Mouse (Mus musculus): Measurements from ENCODE around the gene Arhgap9. TPM values are rescaled to one million over a fixed set of nuclear protein-coding genes. Genes with fewer than 3 reads are reported as not detected.

The Arhgap9 gene
- 3.0 and 3.1 TPM in 2 replicates for polyA plus RNA-seq (2014; fragmentation: Nextera tagmentation; extraction: Ambion mirVana)

DNA sequence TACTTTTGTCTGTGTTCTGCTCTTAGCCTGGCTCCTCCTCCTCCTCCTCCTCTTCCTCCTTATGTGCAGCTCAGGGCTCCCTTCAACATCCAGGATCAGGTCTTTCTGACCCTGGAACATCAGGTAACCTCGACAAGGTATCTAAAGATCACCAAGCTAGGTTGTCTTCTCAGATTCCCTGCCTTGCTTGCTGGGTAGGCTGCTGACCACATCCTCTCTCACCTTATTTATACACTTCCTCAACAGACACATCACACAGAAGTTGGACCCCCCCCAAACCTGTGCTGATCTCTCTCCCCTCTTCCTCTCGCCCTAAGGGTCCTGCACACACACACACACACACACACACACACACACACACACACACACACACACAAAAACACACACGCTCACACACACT is at the start of gene Arhgap9:
Gene Arhgap9 (plus strand): TSS at position 344 of the 400 bp plus-strand sequence.
- ATAC-seq (ENCODE audit: low FRiP score, low TSS enrichment), result no peak
- no peak within 1 kb of the TSS for H3K27ac ChIP-seq (ENCODE audit: low read depth, low read length)
- H3K9me3 ChIP-seq (ENCODE audit: control insufficient read depth, low read length), result no peaks in the 10 kb centered on the region
- H3K36me3 ChIP-seq (ENCODE audit: control insufficient read depth, insufficient read depth, low read length), result no peaks in the 10 kb centered on the region
- H3K4me3 ChIP-seq (ENCODE audit: low read length), result no peak within 1 kb of the TSS
- peaks cover 11% of the 10 kb centered on the region for H3K4me1 ChIP-seq (ENCODE audit: control insufficient read depth, insufficient read depth, low read length)
- no peak within 1 kb of the TSS for H3K9ac ChIP-seq (ENCODE audit: low read depth, low read length)
- 79% methylated on average over 3 of the region's 3 CpGs for WGBS
- H3K27me3 ChIP-seq (ENCODE audit: control insufficient read depth, insufficient read depth, low read length), result peaks cover 15% of the 10 kb centered on the region; the same call in 1 of the 2 replicates
- H3K4me2 ChIP-seq (replicated peaks; ENCODE audit: low read depth, low read length), result no peak within 1 kb of the TSS

DNA sequence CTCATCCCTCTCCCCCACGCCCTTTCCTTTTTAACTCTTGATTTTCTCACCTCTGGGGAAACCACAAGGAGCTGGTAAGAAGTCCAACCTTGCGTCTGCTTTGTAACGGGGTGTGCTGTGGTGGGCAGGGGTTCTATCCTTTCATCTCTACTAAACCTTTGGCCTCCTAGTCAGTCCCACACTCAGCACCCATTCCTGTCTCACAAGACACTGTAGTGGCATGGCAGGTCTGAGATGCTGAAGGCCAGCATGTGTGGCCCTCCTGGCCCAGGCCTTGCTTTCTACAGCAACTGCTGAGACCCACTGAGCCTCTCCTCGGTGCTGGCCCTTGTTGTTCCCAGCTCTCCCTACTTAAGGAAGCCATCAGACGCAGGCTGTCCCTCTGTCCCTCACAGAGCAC is 49.4 kb upstream of the Arhgap9 start:
- H3K4me1 ChIP-seq (ENCODE audit: control insufficient read depth, insufficient read depth, low read length), result peaks cover 2% of the 10 kb centered on the region; the same call in 1 of the 2 replicates
- H3K36me3 ChIP-seq (ENCODE audit: control insufficient read depth, insufficient read depth, low read length), result peaks cover 70% of the 10 kb centered on the region
- H3K4me2 ChIP-seq (replicated peaks; ENCODE audit: low read depth, low read length), result no peak overlapping the region
- H3K27me3 ChIP-seq (ENCODE audit: control insufficient read depth, insufficient read depth, low read length), result no peaks in the 10 kb centered on the region
- no peak overlapping the region for H3K4me3 ChIP-seq (ENCODE audit: low read length)
- no peak overlapping the region for H3K27ac ChIP-seq (ENCODE audit: low read depth, low read length)
- H3K9ac ChIP-seq (ENCODE audit: low read depth, low read length), result no peak overlapping the region
- 95% methylated on average over 5 of the region's 5 CpGs for WGBS
- no peak for ATAC-seq (ENCODE audit: low FRiP score, low TSS enrichment)
- no peaks in the 10 kb centered on the region for H3K9me3 ChIP-seq (ENCODE audit: control insufficient read depth, low read length)

DNA sequence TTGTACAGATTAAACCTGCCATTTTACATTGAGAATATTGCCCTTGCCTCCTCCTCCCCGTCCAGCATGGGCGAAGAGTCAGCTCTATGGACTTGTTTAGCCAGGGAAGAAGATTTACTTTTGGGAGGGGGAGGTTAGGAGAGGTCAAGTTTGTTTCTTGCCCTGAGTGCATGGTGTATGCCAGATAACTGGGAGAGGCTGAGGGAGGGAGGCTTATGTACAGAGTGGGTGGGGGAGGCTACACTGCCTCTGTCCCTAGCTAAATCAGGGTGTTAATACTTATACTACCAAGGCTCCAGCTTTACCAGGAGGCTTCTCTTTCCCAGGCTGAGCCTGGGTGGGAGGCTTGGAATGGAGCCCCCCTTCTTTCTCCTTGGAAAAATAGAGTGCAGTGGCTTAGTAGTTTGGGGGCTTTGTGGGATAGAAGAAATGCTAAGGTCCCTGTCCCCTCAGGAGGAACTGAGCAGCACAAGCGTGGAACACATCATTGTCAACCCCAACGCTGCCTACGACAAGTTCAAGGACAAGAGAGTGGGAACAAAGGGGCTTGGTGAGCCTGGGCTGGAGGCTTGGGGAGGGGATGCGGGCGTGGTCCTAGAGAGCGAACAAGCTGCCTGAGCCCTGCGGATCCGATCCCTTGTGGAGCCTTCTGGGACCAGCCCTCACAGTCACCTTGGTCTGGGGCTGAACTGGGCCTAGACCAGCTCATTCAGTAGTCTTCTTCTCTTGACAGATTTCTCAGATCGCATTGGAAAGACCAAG is 47.3 kb upstream of the Arhgap9 start:
- Histone ChIP-seq H3K36me3 (ENCODE audit: control insufficient read depth, insufficient read depth, low read length) (peaks cover 75% of the 10 kb centered on the region), H3K4me2 (replicated peaks; ENCODE audit: low read depth, low read length) (no peak overlapping the region), H3K27ac (ENCODE audit: low read depth, low read length) (no peak overlapping the region), H3K4me3 (ENCODE audit: low read length) (no peak overlapping the region), H3K9me3 (ENCODE audit: control insufficient read depth, low read length) (no peaks in the 10 kb centered on the region), H3K4me1 (ENCODE audit: control insufficient read depth, insufficient read depth, low read length) (no peaks in the 10 kb centered on the region), H3K9ac (ENCODE audit: low read depth, low read length) (no peak overlapping the region), H3K27me3 (ENCODE audit: control insufficient read depth, insufficient read depth, low read length) (no peaks in the 10 kb centered on the region)
- 88% methylated on average over 11 of the region's 11 CpGs for WGBS
- no peak for ATAC-seq (ENCODE audit: low FRiP score, low TSS enrichment)

DNA sequence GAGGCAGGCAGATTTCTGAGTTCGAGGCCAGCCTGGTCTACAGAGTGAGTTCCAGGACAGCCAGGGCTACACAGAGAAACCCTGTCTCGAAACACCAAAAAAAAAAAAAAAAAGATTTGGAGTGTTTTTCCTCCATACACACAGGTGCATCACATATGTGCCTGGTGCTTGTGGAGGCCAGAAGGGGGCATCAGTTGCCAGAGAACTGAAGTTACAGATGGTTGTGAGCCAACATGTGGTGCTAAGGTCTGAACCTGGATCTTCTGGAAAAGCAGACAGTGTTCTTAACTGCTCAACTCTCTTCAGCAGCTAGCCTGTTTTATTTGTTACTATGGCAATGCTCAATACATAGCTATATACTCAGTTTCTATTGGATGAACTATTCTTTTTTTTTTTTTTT is 42.0 kb upstream of the Arhgap9 start:
- Histone ChIP-seq H3K4me2 (replicated peaks; ENCODE audit: low read depth, low read length) (no peak overlapping the region), H3K27me3 (ENCODE audit: control insufficient read depth, insufficient read depth, low read length) (no peaks in the 10 kb centered on the region), H3K36me3 (ENCODE audit: control insufficient read depth, insufficient read depth, low read length) (peaks cover 85% of the 10 kb centered on the region), H3K27ac (ENCODE audit: low read depth, low read length) (no peak overlapping the region), H3K9me3 (ENCODE audit: control insufficient read depth, low read length) (no peaks in the 10 kb centered on the region), H3K9ac (ENCODE audit: low read depth, low read length) (no peak overlapping the region), H3K4me3 (ENCODE audit: low read length) (no peak overlapping the region), H3K4me1 (ENCODE audit: control insufficient read depth, insufficient read depth, low read length) (no peaks in the 10 kb centered on the region)
- WGBS, result 100% methylated on average over 2 of the region's 2 CpGs
- no peak for ATAC-seq (ENCODE audit: low FRiP score, low TSS enrichment)

DNA sequence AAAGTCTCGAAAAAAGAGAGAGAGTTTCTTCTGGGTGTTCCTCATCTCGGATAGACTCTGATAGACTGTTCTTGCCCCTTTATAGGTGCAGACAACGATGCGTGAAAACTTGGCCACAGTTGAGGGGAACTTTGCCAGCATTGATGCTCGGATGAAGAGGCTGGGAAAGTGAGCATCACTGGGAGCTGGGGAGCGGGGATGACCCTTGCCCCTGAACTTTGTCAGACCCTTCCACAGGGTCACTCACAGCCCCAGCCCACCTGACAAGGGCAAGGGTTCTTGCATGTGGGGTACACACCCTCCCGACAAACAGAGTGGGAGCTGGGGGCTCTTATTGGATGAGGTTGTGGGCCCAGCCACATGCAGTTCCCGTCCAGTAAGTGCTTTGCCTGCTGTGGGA is 40.4 kb upstream of the Arhgap9 start:
- no peak overlapping the region for H3K27ac ChIP-seq (ENCODE audit: low read depth, low read length)
- peaks cover 89% of the 10 kb centered on the region for H3K36me3 ChIP-seq (ENCODE audit: control insufficient read depth, insufficient read depth, low read length)
- H3K4me2 ChIP-seq (replicated peaks; ENCODE audit: low read depth, low read length), result no peak overlapping the region
- peaks cover 8% of the 10 kb centered on the region; the same call in 1 of the 2 replicates for H3K4me1 ChIP-seq (ENCODE audit: control insufficient read depth, insufficient read depth, low read length)
- no peak for ATAC-seq (ENCODE audit: low FRiP score, low TSS enrichment)
- H3K27me3 ChIP-seq (ENCODE audit: control insufficient read depth, insufficient read depth, low read length), result no peaks in the 10 kb centered on the region
- no peaks in the 10 kb centered on the region for H3K9me3 ChIP-seq (ENCODE audit: control insufficient read depth, low read length)
- H3K9ac ChIP-seq (ENCODE audit: low read depth, low read length), result no peak overlapping the region
- no peak overlapping the region for H3K4me3 ChIP-seq (ENCODE audit: low read length)
- WGBS, result 87% methylated on average over 8 of the region's 8 CpGs

DNA sequence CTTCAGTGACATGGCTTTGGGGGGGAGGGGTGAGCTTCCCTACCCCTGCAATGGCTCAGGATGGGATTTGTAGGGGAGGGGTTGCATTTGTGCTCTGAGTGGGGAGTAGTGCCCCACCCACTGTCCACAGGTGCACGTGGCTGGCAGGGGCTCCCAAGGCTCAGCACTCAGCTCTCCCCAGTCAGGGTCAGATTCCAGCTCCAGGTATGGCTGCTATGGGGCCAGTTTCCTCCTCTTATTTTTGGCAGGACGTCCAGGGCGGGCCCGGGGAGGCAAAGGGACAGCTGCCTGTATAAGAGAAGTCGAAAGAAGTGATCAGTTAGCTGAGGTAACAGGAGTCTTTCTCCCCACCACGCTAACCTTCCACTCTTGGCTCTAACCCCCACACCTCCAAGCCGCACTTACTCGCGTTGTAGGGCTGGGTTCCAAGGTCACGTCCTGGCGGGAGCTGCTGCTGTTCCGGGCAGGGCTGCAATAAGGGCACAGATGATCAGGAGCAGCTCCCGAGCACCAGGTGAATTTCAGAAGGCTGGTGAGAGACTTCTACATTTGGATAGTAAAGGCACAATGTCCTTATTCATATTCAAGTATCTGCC is 39.0 kb upstream of the Arhgap9 start:
- Histone ChIP-seq H3K4me1 (ENCODE audit: control insufficient read depth, insufficient read depth, low read length) (peaks cover 22% of the 10 kb centered on the region), H3K27me3 (ENCODE audit: control insufficient read depth, insufficient read depth, low read length) (no peaks in the 10 kb centered on the region), H3K27ac (ENCODE audit: low read depth, low read length) (no peak overlapping the region), H3K9me3 (ENCODE audit: control insufficient read depth, low read length) (no peaks in the 10 kb centered on the region), H3K4me2 (replicated peaks; ENCODE audit: low read depth, low read length) (no peak overlapping the region), H3K36me3 (ENCODE audit: control insufficient read depth, insufficient read depth, low read length) (peaks cover 87% of the 10 kb centered on the region), H3K4me3 (ENCODE audit: low read length) (no peak overlapping the region), H3K9ac (ENCODE audit: low read depth, low read length) (no peak overlapping the region)
- no peak for ATAC-seq (ENCODE audit: low FRiP score, low TSS enrichment)
- 87% methylated on average over 13 of the region's 13 CpGs for WGBS

DNA sequence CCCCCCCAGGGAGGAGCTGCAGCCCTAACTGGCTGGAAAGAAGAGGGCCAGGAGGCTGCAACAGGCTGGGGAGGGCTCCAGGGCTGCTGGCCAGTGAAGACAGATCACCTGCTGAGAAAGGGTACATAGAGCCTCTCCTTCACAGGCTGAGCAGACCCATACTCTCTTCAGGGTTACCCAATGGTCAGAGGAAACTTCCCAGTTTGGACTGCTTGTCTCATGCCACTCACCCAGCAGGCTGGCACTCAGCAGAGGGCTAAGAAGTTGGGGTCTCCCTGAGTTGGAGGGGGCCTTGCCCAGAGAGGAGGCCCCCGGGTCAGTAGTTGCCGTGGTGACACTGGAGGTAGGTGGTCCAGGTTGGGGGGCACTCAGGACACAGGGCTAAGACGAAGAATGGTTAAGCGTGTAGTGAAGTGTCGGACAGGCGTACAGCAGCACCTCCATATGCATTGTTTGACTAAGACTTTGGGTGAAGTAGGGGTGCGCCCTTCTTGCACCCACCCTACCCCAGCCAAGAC is 37.6 kb upstream of the Arhgap9 start:
- WGBS, result 92% methylated on average over 7 of the region's 7 CpGs
- Histone ChIP-seq H3K9me3 (ENCODE audit: control insufficient read depth, low read length) (no peaks in the 10 kb centered on the region), H3K27ac (ENCODE audit: low read depth, low read length) (no peak overlapping the region), H3K4me3 (ENCODE audit: low read length) (no peak overlapping the region), H3K27me3 (ENCODE audit: control insufficient read depth, insufficient read depth, low read length) (no peaks in the 10 kb centered on the region), H3K9ac (ENCODE audit: low read depth, low read length) (no peak overlapping the region), H3K36me3 (ENCODE audit: control insufficient read depth, insufficient read depth, low read length) (peaks cover 76% of the 10 kb centered on the region), H3K4me1 (ENCODE audit: control insufficient read depth, insufficient read depth, low read length) (peaks cover 23% of the 10 kb centered on the region), H3K4me2 (replicated peaks; ENCODE audit: low read depth, low read length) (no peak overlapping the region)
- ATAC-seq (ENCODE audit: low FRiP score, low TSS enrichment), result no peak

DNA sequence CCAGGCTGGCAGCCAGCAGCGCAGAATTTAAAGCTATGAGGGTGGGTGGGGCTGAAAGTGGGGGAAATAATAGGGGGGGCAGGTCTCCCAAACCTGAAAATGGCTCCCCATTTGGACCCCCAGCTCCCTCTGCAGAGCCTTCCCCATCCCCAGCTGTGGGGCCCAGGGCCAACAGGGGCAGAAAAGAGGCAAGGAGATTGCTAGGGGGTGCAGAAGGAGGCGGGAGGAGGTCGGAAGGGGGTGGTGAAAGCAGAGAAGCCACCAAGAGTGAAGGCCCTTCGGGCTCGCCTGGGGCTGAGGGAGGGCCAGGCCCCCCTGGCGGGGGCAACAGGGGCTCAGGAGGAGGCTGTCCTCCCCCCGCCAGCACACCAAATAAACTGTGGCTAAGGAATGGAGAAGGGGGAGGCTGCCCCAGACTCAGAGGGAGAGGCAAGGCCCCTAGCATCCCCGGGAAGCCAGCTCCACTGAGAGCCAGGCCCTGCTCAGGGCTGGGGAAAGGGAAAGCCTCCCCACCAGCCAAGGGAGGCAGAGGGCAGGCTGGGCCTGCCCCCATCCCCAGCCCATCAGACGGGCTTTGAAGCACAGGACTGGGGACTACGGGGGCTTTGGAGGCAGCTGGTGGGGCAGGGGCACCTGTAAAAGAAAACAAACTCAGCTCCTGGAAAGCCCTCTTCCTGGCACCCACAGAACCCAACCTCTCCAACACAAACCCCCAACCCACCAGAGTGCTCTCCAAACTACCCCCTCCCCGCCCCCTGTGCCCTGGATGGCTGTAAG is 36.9 kb upstream of the Arhgap9 start:
- Histone ChIP-seq H3K36me3 (ENCODE audit: control insufficient read depth, insufficient read depth, low read length) (peaks cover 71% of the 10 kb centered on the region), H3K9ac (ENCODE audit: low read depth, low read length) (no peak overlapping the region), H3K27ac (ENCODE audit: low read depth, low read length) (no peak overlapping the region), H3K4me2 (replicated peaks; ENCODE audit: low read depth, low read length) (no peak overlapping the region), H3K4me3 (ENCODE audit: low read length) (no peak overlapping the region), H3K4me1 (ENCODE audit: control insufficient read depth, insufficient read depth, low read length) (peaks cover 27% of the 10 kb centered on the region), H3K9me3 (ENCODE audit: control insufficient read depth, low read length) (no peaks in the 10 kb centered on the region), H3K27me3 (ENCODE audit: control insufficient read depth, insufficient read depth, low read length) (no peaks in the 10 kb centered on the region)
- no peak for ATAC-seq (ENCODE audit: low FRiP score, low TSS enrichment)
- WGBS, result 73% methylated on average over 11 of the region's 11 CpGs

Data from kidney, embryonic 14.5 days (tissue).